Mouse (Mus musculus) thymus, adult 2 months (tissue): Measurements from ENCODE around the gene Slco4c1. TPM values are rescaled to one million over a fixed set of nuclear protein-coding genes. Genes with fewer than 3 reads are reported as not detected.

Experiments used
- DNase-seq: peaks from one replicate; pipeline ENCODE4 v3.0.0; 2021
- H3K27ac ChIP-seq: fragments of 200-500 bp; 2 replicates; pipeline ENCODE4 v1.5.1; 2012; ENCODE audit warnings: low read length, control low read depth; ENCODE audit not compliant: control insufficient read depth, insufficient read depth
- H3K27me3 ChIP-seq: fragments of 200-500 bp; 2 replicates; pipeline ENCODE4 v1.6.1; 2012; ENCODE audit warnings: mild to moderate bottlenecking, low read length, moderate library complexity, mixed read lengths; ENCODE audit not compliant: control insufficient read depth, insufficient read depth
- H3K36me3 ChIP-seq: fragments of 200-500 bp; 2 replicates; pipeline ENCODE4 v1.6.1; 2012; ENCODE audit warnings: mild to moderate bottlenecking, low read length, moderate library complexity; ENCODE audit not compliant: control insufficient read depth, insufficient read depth
- H3K4me1 ChIP-seq: fragments of 200-500 bp; replicated peaks from 2 replicates; pipeline ENCODE4 v1.6.1; 2012; ENCODE audit warnings: low read length; ENCODE audit not compliant: control insufficient read depth, insufficient read depth
- H3K4me3 ChIP-seq: fragments of 200-500 bp; 2 replicates; pipeline ENCODE4 v1.5.1; 2012; ENCODE audit warnings: mild to moderate bottlenecking, low read length, control low read depth, moderate library complexity; ENCODE audit not compliant: control insufficient read depth, insufficient read depth
- CTCF ChIP-seq: fragments of 200-500 bp; IDR thresholded peaks from 2 replicates; pipeline ENCODE4 v1.5.1; 2012; ENCODE audit warnings: mild to moderate bottlenecking, control low read depth, low read length, moderate library complexity, borderline replicate concordance; ENCODE audit not compliant: control insufficient read depth, poor library complexity, insufficient read depth; ENCODE audit errors: extremely low read depth
- POLR2A ChIP-seq: fragments of 200-500 bp; IDR thresholded peaks from 2 replicates; pipeline ENCODE4 v1.6.1; 2012; ENCODE audit warnings: mild to moderate bottlenecking, low read length, control low read depth, moderate library complexity; ENCODE audit not compliant: control insufficient read depth, poor library complexity, insufficient read depth; ENCODE audit errors: extremely low read depth
- WGBS: fragments of 180-500 bp; shearing (Covaris S2); methylation state at CpG from one replicate; pipeline ENCODE4 v1.1.7; 2018; 5-methylcytosine and 5-hydroxymethylcytosine counted together
- polyA plus RNA-seq: library from polyadenylated mRNA; depleted of rRNA; stranded (reverse); fragments of >200 nt; gene quantifications from 2 replicates; pipeline ENCODE4 v1.2.3, GENCODE M21; 2012

Slco4c1 gene
- polyA plus RNA-seq, 1 experiment, result 0.07 TPM

DNA sequence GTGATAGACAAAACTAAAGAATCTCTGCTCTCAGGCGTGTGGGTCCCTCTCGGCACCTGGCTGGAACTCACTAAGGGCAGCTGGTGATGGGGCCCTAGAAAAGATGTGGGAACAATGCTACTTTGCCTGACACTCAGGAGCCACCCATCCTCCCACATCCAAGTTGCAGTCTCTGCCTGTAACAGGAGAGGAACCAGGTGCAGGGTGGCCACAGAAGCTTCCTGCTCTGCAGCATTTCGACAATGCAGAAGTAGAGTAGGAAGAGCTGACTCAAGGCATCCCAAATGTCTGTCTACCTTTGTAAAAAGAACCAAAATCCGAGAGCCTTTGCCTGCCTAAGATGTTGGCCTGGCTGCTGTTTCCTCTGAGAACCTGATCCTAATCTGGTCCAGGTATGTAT is 22.9 kb downstream of the Slco4c1 start:
- no peaks in the 10 kb centered on the region for H3K36me3 ChIP-seq
- no peak overlapping the region for H3K27ac ChIP-seq
- 32% methylated on average over 4 of the region's 4 CpGs for WGBS
- no peaks in the 10 kb centered on the region for H3K4me1 ChIP-seq
- H3K27me3 ChIP-seq, result no peaks in the 10 kb centered on the region
- H3K4me3 ChIP-seq, result no peak overlapping the region
- no peak for DNase-seq
- TF ChIP-seq POLR2A (no peak), CTCF (no peak)

DNA sequence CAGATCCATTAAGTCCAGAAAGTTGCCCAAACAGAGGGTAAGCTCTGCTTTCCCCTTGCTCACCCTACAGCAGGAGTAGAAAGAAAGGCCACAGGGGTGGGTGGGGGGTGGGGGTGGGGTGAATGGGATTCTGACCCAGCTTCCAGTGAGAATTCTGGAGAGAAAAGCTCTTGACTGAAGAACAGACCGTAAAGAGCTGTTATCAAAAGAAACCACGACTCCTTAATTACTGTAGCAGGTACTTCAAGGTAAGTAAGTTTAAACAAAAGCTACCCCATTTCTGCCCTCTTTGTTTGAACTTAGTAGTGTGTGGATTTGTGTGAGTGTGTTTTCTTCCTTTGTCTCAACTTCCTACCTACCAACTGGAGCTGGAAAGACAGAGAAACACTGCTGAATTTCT is 23.4 kb downstream of the Slco4c1 start:
- H3K36me3 ChIP-seq, result no peaks in the 10 kb centered on the region
- TF ChIP-seq POLR2A (no peak), CTCF (no peak)
- WGBS, result 59% methylated on average over 2 of the region's 2 CpGs
- H3K27me3 ChIP-seq, result no peaks in the 10 kb centered on the region
- DNase-seq, result no peak
- H3K4me3 ChIP-seq, result no peak overlapping the region
- H3K27ac ChIP-seq, result no peak overlapping the region
- H3K4me1 ChIP-seq, result no peaks in the 10 kb centered on the region

DNA sequence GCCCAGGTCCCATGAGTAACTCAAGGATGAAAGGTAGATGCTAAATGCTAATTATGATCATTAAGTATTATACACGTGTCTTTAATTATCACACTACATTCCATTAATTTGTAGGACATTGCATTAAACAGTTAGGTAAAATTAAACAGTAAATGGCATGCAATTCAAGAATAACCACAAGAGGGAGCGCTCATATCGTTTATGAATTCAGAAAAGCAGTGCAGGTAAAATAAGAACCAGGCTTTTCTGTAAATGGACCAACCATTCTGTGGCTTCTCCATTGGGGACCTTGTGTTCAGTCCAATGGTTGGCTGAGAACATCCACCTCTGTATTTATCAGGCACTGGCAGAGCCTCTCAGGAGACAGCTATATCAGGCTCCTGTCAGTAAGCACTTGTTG is 25.2 kb downstream of the Slco4c1 start:
- TF ChIP-seq POLR2A (no peak), CTCF (no peak)
- Histone ChIP-seq H3K27ac (no peak overlapping the region), H3K36me3 (no peaks in the 10 kb centered on the region), H3K27me3 (no peaks in the 10 kb centered on the region), H3K4me3 (no peak overlapping the region), H3K4me1 (no peaks in the 10 kb centered on the region)
- 4% methylated on average over 3 of the region's 3 CpGs for WGBS
- no peak for DNase-seq

DNA sequence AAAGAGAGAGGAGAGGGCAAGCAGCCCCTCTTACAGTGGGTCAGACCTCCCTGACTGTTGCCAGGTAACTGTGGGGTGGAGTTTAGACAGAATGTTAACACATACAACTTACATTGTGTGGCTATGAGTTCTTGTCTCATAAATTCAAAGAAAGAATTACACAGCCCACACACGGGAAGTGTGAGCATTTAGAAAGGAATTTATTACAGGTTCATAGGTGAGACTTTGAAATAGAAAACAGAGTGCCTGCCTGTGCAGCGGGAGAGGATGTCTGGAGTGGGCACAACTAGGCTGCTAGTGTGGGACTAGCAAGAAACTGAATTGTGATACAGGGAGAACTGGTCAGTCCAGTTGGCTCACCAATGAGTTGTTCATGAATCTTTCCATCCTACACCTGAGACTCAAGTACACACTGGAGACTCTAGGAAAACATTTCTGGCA is 66.7 kb downstream of the Slco4c1 start:
- Histone ChIP-seq H3K4me1 (no peaks in the 10 kb centered on the region), H3K27ac (no peak overlapping the region), H3K27me3 (no peaks in the 10 kb centered on the region), H3K36me3 (no peaks in the 10 kb centered on the region), H3K4me3 (no peak overlapping the region)
- no peak for TF ChIP-seq POLR2A
- TF ChIP-seq CTCF, result no peak
- WGBS, result 80% methylated on average over 2 of the region's 2 CpGs
- DNase-seq, result no peak

DNA sequence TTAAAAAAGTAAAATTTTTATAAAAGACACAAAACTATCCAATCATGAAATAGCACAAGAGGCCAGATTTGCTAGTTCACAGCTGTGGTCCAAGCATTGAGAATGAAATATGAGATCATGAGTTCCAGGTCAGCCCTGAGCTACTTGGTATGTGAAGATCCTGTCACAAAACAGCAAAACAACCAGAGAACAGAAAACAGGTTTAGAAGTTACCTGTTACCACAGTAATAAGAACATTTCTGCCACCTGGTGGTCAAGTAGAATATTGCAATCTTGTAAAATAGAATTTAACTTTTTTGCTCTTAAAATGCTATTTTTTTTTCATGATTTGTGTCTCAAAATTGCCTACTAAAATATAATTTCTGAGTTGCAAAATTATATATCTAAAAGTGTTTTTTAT is 70.4 kb downstream of the Slco4c1 start:
- Histone ChIP-seq H3K4me1 (no peaks in the 10 kb centered on the region), H3K4me3 (no peak overlapping the region), H3K27me3 (no peaks in the 10 kb centered on the region), H3K27ac (no peak overlapping the region), H3K36me3 (no peaks in the 10 kb centered on the region)
- no peak for TF ChIP-seq POLR2A
- no peak for TF ChIP-seq CTCF
- DNase-seq, result no peak

DNA sequence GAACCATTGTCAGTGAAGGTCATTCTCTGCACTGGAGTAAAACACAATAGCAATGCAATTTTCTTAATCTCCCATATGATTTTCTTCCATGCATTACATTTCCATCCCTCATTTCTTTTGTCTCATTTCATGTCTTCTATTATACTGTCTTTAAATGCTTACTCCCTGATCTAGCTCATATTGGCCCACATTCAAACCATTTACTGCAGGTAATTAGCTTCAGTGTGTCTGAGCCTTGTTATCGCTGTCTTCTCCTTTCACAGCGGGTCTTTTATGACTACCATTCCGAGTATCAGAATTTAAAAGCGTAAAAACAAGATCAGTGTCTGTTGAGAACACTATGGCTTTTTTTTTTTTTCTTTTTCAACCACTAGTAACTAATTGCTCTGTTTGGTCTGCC is 77.3 kb downstream of the Slco4c1 start:
- H3K4me1 ChIP-seq, result no peaks in the 10 kb centered on the region
- H3K36me3 ChIP-seq, result no peaks in the 10 kb centered on the region
- no peak overlapping the region for H3K27ac ChIP-seq
- H3K27me3 ChIP-seq, result no peaks in the 10 kb centered on the region
- 95% methylated on average over 4 of the region's 4 CpGs for WGBS
- no peak overlapping the region for H3K4me3 ChIP-seq
- TF ChIP-seq POLR2A, result no peak
- no peak for TF ChIP-seq CTCF
- DNase-seq, result no peak

DNA sequence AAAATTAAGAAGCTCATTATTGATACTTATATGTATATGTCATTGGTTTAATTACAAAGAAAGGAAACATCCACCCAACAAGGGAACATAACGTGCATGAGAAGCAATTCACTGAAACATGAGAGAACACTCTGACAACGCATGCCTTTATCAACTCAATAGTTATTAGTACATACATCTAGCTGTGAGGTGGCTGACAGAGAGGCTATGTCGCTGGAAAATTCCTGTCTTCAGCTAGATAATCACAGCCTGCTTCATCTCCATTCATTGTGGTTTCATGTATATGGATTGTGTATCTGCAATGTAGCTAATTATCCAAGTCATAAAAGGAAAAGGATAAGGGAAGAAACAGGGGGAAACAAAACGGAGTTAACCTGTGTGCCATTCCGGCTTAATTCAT is 77.7 kb downstream of the Slco4c1 start:
- 91% methylated on average over 5 of the region's 5 CpGs for WGBS
- Histone ChIP-seq H3K4me1 (no peaks in the 10 kb centered on the region), H3K36me3 (no peaks in the 10 kb centered on the region), H3K4me3 (no peak overlapping the region), H3K27me3 (no peaks in the 10 kb centered on the region), H3K27ac (no peak overlapping the region)
- TF ChIP-seq POLR2A, result no peak
- TF ChIP-seq CTCF, result no peak
- DNase-seq, result no peak
